ENCODE assay signal across 29 mouse cellular contexts in the genomic region with DNA sequence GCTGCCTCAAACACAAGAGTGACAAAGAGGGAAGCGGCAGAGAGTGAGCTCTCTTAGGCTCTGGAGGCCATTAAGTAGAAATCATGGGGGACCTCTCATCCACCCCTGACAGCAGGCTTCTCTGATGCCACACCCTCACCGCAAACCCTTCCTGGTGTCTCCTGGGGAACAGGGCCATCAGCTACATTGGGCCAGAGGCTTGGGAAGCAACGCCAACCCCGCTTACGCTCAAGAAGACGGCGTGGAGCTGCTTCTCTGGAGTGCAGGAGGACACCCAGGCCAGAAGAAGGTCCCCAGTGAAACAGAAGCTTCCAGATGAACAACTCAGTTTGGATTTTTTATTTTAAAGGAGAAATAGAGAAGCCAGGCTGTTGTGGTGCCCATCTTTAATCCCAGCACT. TPM values are rescaled to one million over a fixed set of nuclear protein-coding genes. Genes with fewer than 3 reads are reported as not detected.
A peak's percentile ranks its signal among the peaks of the same experiment; 100 is the strongest.
DNase-seq lines count a peak whose midpoint lies in the region; ATAC-seq and TF ChIP-seq lines count a peak whose summit lies in the region.
"Had no signal": no experiment of that assay in that cellular context is flagged by ENCODE, and none has a peak within 500 bp of the region (broad histone marks: within the 10 kb centered on the region; RNA-seq: fewer than 3 reads in every experiment).

No protein-coding gene starts in this region.

- H3K27me3 ChIP-seq in heart, embryonic 10.5 days (ENCODE audit: insufficient read depth, poor library complexity, severe bottlenecking) = peaks cover 23% of the 10 kb centered on the region
- peaks cover 2% of the 10 kb centered on the region; the same call in 1 of the 2 replicates for H3K27me3 ChIP-seq in intestine, embryonic 16.5 days (replicated peaks; ENCODE audit: control insufficient read depth, insufficient read depth, low read length)
- H3K27me3 ChIP-seq in lung, postnatal 0 days (replicated peaks; ENCODE audit: insufficient read depth, low read length) = no peaks in the 10 kb centered on the region

- no peak overlapping the region for H3K4me2 ChIP-seq in intestine, embryonic 16.5 days (ENCODE audit: low read depth, low read length)
- no peak overlapping the region for H3K4me2 ChIP-seq in lung, postnatal 0 days (replicated peaks; ENCODE audit: low read depth, low read length)
- H3K4me2 ChIP-seq: embryonic facial prominence, embryonic 13.5 days; embryonic facial prominence, embryonic 15.5 days; forebrain, embryonic 12.5 days had no signal

- H3K4me1 ChIP-seq in heart, embryonic 10.5 days = peaks cover 7% of the 10 kb centered on the region
- H3K4me1 ChIP-seq in brown adipose tissue, adult 24 weeks (ENCODE audit: control insufficient read depth, insufficient read depth, insufficient read length, low read length) = peaks cover 4% of the 10 kb centered on the region
- H3K4me1 ChIP-seq in intestine, embryonic 16.5 days (ENCODE audit: control insufficient read depth, insufficient read depth, low read length) = peaks cover 3% of the 10 kb centered on the region; the same call in 1 of the 2 replicates
- no peaks in the 10 kb centered on the region for H3K4me1 ChIP-seq in lung, postnatal 0 days (ENCODE audit: insufficient read depth, low read depth, low read length)
- H3K4me1 ChIP-seq: embryonic facial prominence, embryonic 13.5 days; embryonic facial prominence, embryonic 15.5 days; forebrain, embryonic 12.5 days had no signal

- ATAC-seq in intestine, embryonic 16.5 days = no peak
- no peak for ATAC-seq in lung, postnatal 0 days
- ATAC-seq: activated CD4-positive, CD25-positive, alpha-beta regulatory T cell, adult 4 months; CD4-positive, CD25-positive, alpha-beta regulatory T cell, adult 4 months; forebrain, embryonic 14.5 days; forebrain, embryonic 16.5 days; Patski had no signal

- H3K9ac ChIP-seq in intestine, embryonic 16.5 days (ENCODE audit: low read depth, low read length) = no peak overlapping the region
- no peak overlapping the region for H3K9ac ChIP-seq in lung, postnatal 0 days (replicated peaks; ENCODE audit: low read depth)
- H3K9ac ChIP-seq: embryonic facial prominence, embryonic 13.5 days; embryonic facial prominence, embryonic 15.5 days; forebrain, embryonic 12.5 days had no signal

- no peaks in the 10 kb centered on the region for H3K36me3 ChIP-seq in heart, embryonic 10.5 days
- no peaks in the 10 kb centered on the region for H3K36me3 ChIP-seq in intestine, embryonic 16.5 days (ENCODE audit: control insufficient read depth, insufficient read depth, low read length)
- no peaks in the 10 kb centered on the region for H3K36me3 ChIP-seq in lung, postnatal 0 days (ENCODE audit: insufficient read depth, low read length)
- H3K36me3 ChIP-seq: embryonic facial prominence, embryonic 13.5 days; embryonic facial prominence, embryonic 15.5 days; forebrain, embryonic 10.5 days; forebrain, embryonic 12.5 days; G1E had no signal

- DNase-seq in heart, adult 11 months = peak; percentile 92
- DNase-seq in heart, embryonic 10.5 days (ENCODE audit: low spot score) = no peak
- no peak for DNase-seq in lung, postnatal 0 days (ENCODE audit: low spot score)
- DNase-seq in left cerebral cortex, adult 9 months (ENCODE audit: low spot score in 2 of 2) = no peak
- DNase-seq: adrenal gland, adult 8-10 months; adrenal gland, postnatal 14 days; adrenal gland, postnatal 36 days; B cell, adult 2 months; cerebellum, adult 11 months; cerebellum, adult 18-20 months; cerebellum, adult 8-10 months; cerebellum, adult 9-11 months; cerebellum, postnatal 14 days; cerebellum, postnatal 36 days; embryo, embryonic 11 days had no signal

- 88% methylated on average over 7 of the region's 7 CpGs for WGBS in heart, embryonic 10.5 days
- 93% methylated on average over 7 of the region's 7 CpGs for WGBS in intestine, embryonic 16.5 days
- 89% methylated on average over 7 of the region's 7 CpGs for WGBS in lung, postnatal 0 days

- H3K9me3 ChIP-seq in heart, embryonic 10.5 days = no peaks in the 10 kb centered on the region
- H3K9me3 ChIP-seq in intestine, embryonic 16.5 days (ENCODE audit: control insufficient read depth, low read length) = no peaks in the 10 kb centered on the region
- no peaks in the 10 kb centered on the region for H3K9me3 ChIP-seq in lung, postnatal 0 days (ENCODE audit: low read length)
- H3K9me3 ChIP-seq: embryonic facial prominence, embryonic 13.5 days; embryonic facial prominence, embryonic 15.5 days had no signal

- H3K27ac ChIP-seq in heart, embryonic 10.5 days = no peak overlapping the region
- peak overlapping the region; percentile 97 for H3K27ac ChIP-seq in brown adipose tissue, adult 24 weeks (replicated peaks; ENCODE audit: low read depth, low read length)
- peak overlapping the region; percentile 72 for H3K27ac ChIP-seq in intestine, embryonic 16.5 days (ENCODE audit: low read length)
- H3K27ac ChIP-seq in lung, postnatal 0 days (ENCODE audit: low read length) = no peak overlapping the region
- H3K27ac ChIP-seq: embryonic facial prominence, embryonic 13.5 days; embryonic facial prominence, embryonic 15.5 days; forebrain, embryonic 10.5 days; forebrain, embryonic 12.5 days had no signal

- TF ChIP-seq EP300 in lung, postnatal 0 days (IDR thresholded peaks at IDR 0.05) = no peak

- H3K4me3 ChIP-seq in heart, embryonic 10.5 days = no peak overlapping the region
- H3K4me3 ChIP-seq in brown adipose tissue, adult 24 weeks (ENCODE audit: insufficient read depth, low read depth, low read length) = no peak overlapping the region
- no peak overlapping the region for H3K4me3 ChIP-seq in intestine, embryonic 16.5 days (ENCODE audit: low read length)
- no peak overlapping the region for H3K4me3 ChIP-seq in lung, postnatal 0 days (ENCODE audit: low read depth, low read length)
- H3K4me3 ChIP-seq: embryonic facial prominence, embryonic 13.5 days; embryonic facial prominence, embryonic 15.5 days; erythroblast, embryonic 14.5 days; forebrain, embryonic 10.5 days; forebrain, embryonic 12.5 days had no signal

- TF ChIP-seq CTCF in lung, postnatal 0 days (IDR thresholded peaks at IDR 0.05) = no peak

RNA-seq across cellular contexts. Expression of a gene that starts 9.8 kb away (rescaled TPM):
- 0.85 and 1.1 TPM in 2 replicates for polyA plus RNA-seq in heart, embryonic 10.5 days (2016; fragmentation: Nextera tagmentation; extraction: Ambion mirVana)
- 0.55 TPM in 1 of 2 replicates, not detected in the other for polyA plus RNA-seq in brown adipose tissue, adult 24 weeks (2012; ENCODE audit: insufficient read depth, insufficient read length, missing spikeins)
- polyA plus RNA-seq in intestine, embryonic 16.5 days (2015; fragmentation: Nextera tagmentation; extraction: Ambion mirVana) = 0.22 and 0.23 TPM in 2 replicates
- 0.07 TPM in 1 of 2 replicates, not detected in the other for polyA plus RNA-seq in lung, postnatal 0 days (2015; fragmentation: Nextera tagmentation; extraction: Ambion mirVana)
- polyA plus RNA-seq: CD4-positive, CD25-positive, alpha-beta regulatory T cell, adult 4 months; embryonic facial prominence, embryonic 11.5 days; erythroblast, embryonic 14.5 days; forebrain, embryonic 14.5 days; forebrain, embryonic 16.5 days; G1E; Patski had no signal

RNA-seq across cellular contexts. Expression of a gene that starts 43.3 kb away (rescaled TPM):
- polyA plus RNA-seq in heart, embryonic 10.5 days (2016; fragmentation: Nextera tagmentation; extraction: Ambion mirVana) = not detected in 2 replicates
- polyA plus RNA-seq in brown adipose tissue, adult 24 weeks (2012; ENCODE audit: insufficient read depth, insufficient read length, missing spikeins) = 1,317 and 1,888 TPM in 2 replicates
- polyA plus RNA-seq in intestine, embryonic 16.5 days (2015; fragmentation: Nextera tagmentation; extraction: Ambion mirVana) = 14.0 and 19.7 TPM in 2 replicates
- polyA plus RNA-seq in lung, postnatal 0 days (2015; fragmentation: Nextera tagmentation; extraction: Ambion mirVana) = 0.08 and 0.10 TPM in 2 replicates
- polyA plus RNA-seq: activated CD4-positive, CD25-positive, alpha-beta regulatory T cell, adult 4 months; CD4-positive, CD25-positive, alpha-beta regulatory T cell, adult 4 months; embryonic facial prominence, embryonic 11.5 days; embryonic facial prominence, embryonic 13.5 days; embryonic facial prominence, embryonic 15.5 days; forebrain, embryonic 10.5 days; forebrain, embryonic 12.5 days; forebrain, embryonic 14.5 days; forebrain, embryonic 16.5 days; G1E; Patski had no signal

Comparison
In these comparisons a context has a peak if more than half of its experiments do, and no peak if none do; other contexts are left out.
1. H3K27ac ChIP-seq: peak in brown adipose tissue, adult 24 weeks (single experiment) and intestine, embryonic 16.5 days (single experiment); none in heart, embryonic 10.5 days (single experiment) and lung, postnatal 0 days (single experiment).
2. RNA of a gene that starts 43.3 kb away (polyA plus RNA-seq): 1,317 to 1,888 TPM in brown adipose tissue, adult 24 weeks; 14.0 to 19.7 TPM in intestine, embryonic 16.5 days, 0.08 to 0.10 TPM in lung, postnatal 0 days and not detected in heart, embryonic 10.5 days; every median in the first group is over 10 times any median in the second.